Mouse (Mus musculus): ENCODE results near the gene Kif23. TPM values are rescaled to one million over a fixed set of nuclear protein-coding genes. Genes with fewer than 3 reads are reported as not detected.

The Kif23 gene
- polyA plus RNA-seq, 1 experiment from 2014 or later: 140 TPM

- H3K27ac ChIP-seq (ENCODE audit: low read length): peak within 1 kb of the TSS; percentile 91
- peaks cover 39% of the 10 kb centered on the region for H3K36me3 ChIP-seq (ENCODE audit: control insufficient read depth, insufficient read depth, low read length)
- peak within 1 kb of the TSS; percentile 84 for H3K4me2 ChIP-seq (replicated peaks; ENCODE audit: low read depth, low read length)
- H3K4me3 ChIP-seq (ENCODE audit: low read depth, low read length): peak within 1 kb of the TSS; percentile 97
- WGBS: under 1% methylated on average over 70 of the region's 70 CpGs
- H3K9me3 ChIP-seq (ENCODE audit: control insufficient read depth, low read depth, low read length): no peaks in the 10 kb centered on the region
- peak; percentile 95 for ATAC-seq (ENCODE audit: insufficient number of reproducible peaks, insufficient read depth, low FRiP score, low read depth)
- H3K9ac ChIP-seq (replicated peaks; ENCODE audit: low read depth, low read length): peak within 1 kb of the TSS; percentile 92
- H3K27me3 ChIP-seq (ENCODE audit: control insufficient read depth, insufficient read depth, low read length): no peaks in the 10 kb centered on the region
- peaks cover 7% of the 10 kb centered on the region; the same call in 1 of the 2 replicates for H3K4me1 ChIP-seq (ENCODE audit: control insufficient read depth, insufficient read depth, low read length)
Observed at GRCm38 (mm10) chr9:61914203-61914916, 32.2 kb downstream of the Kif23 start, which contains the start of gene Rplp1. Rplp1 (minus strand) TSS chr9:61914542.

GRCm38 (mm10) chr9:61911300-61912128, 35.1 kb downstream of the Kif23 start:
- H3K4me3 ChIP-seq (ENCODE audit: low read depth, low read length): no peak overlapping the region
- no peak overlapping the region for H3K9ac ChIP-seq (replicated peaks; ENCODE audit: low read depth, low read length)
- ATAC-seq (ENCODE audit: insufficient number of reproducible peaks, insufficient read depth, low FRiP score, low read depth): no peak
- H3K4me1 ChIP-seq (ENCODE audit: control insufficient read depth, insufficient read depth, low read length): peaks cover 7% of the 10 kb centered on the region; the same call in 1 of the 2 replicates
- H3K9me3 ChIP-seq (ENCODE audit: control insufficient read depth, low read depth, low read length): no peaks in the 10 kb centered on the region
- peaks cover 20% of the 10 kb centered on the region; the same call in 1 of the 2 replicates for H3K36me3 ChIP-seq (ENCODE audit: control insufficient read depth, insufficient read depth, low read length)
- H3K4me2 ChIP-seq (replicated peaks; ENCODE audit: low read depth, low read length): no peak overlapping the region
- H3K27me3 ChIP-seq (ENCODE audit: control insufficient read depth, insufficient read depth, low read length): no peaks in the 10 kb centered on the region
- no peak overlapping the region for H3K27ac ChIP-seq (ENCODE audit: low read length)
- 61% methylated on average over 6 of the region's 6 CpGs for WGBS

DNA sequence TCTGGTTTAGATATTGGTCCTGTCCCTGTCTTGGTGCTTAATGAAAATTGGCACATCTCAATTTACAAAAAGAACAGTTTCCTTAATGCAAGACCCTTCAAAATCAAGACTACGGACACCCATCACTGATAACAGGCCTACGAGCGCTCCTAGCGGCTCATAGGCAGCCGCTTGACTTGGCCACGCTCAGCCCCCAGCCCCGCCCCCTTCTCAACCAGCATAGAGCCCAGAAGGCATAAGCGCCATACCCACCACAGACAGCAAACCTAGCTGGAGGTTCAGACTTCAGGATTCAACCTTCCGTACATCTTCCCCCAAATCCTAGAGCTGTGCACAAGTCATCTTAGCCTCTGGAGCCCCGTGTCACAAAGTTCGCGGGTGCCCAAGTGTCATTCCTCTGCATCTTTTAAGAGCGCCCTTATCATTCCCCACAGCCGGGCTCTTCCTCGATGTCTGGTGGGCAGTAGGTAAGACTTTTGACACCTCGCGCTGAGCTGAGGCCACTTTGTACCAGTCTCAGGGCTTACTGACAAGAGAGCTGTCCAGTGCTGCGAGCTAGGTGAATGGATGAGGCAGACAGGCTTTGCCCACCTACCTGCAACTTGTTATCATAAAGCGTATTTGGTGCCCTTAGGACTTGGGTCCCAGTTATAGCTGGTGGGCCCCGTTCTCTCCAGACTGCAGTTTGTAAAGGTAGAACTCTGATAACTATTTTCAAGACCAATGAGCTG, 35.9 kb downstream of the Kif23 start:
- H3K36me3 ChIP-seq (ENCODE audit: control insufficient read depth, insufficient read depth, low read length): peaks cover 20% of the 10 kb centered on the region; the same call in 1 of the 2 replicates
- no peak for ATAC-seq (ENCODE audit: insufficient number of reproducible peaks, insufficient read depth, low FRiP score, low read depth)
- H3K27me3 ChIP-seq (ENCODE audit: control insufficient read depth, insufficient read depth, low read length): no peaks in the 10 kb centered on the region
- H3K9ac ChIP-seq (replicated peaks; ENCODE audit: low read depth, low read length): no peak overlapping the region
- WGBS: 41% methylated on average over 20 of the region's 20 CpGs
- H3K4me1 ChIP-seq (ENCODE audit: control insufficient read depth, insufficient read depth, low read length): peaks cover 7% of the 10 kb centered on the region; the same call in 1 of the 2 replicates
- H3K9me3 ChIP-seq (ENCODE audit: control insufficient read depth, low read depth, low read length): no peaks in the 10 kb centered on the region
- H3K4me2 ChIP-seq (replicated peaks; ENCODE audit: low read depth, low read length): no peak overlapping the region
- H3K4me3 ChIP-seq (ENCODE audit: low read depth, low read length): no peak overlapping the region
- no peak overlapping the region for H3K27ac ChIP-seq (ENCODE audit: low read length)

GRCm38 (mm10) chr9:61909633-61910032, 36.9 kb downstream of the Kif23 start:
- no peak overlapping the region for H3K4me3 ChIP-seq (ENCODE audit: low read depth, low read length)
- H3K36me3 ChIP-seq (ENCODE audit: control insufficient read depth, insufficient read depth, low read length): peaks cover 20% of the 10 kb centered on the region; the same call in 1 of the 2 replicates
- no peak overlapping the region for H3K4me2 ChIP-seq (replicated peaks; ENCODE audit: low read depth, low read length)
- H3K27me3 ChIP-seq (ENCODE audit: control insufficient read depth, insufficient read depth, low read length): no peaks in the 10 kb centered on the region
- no peak for ATAC-seq (ENCODE audit: insufficient number of reproducible peaks, insufficient read depth, low FRiP score, low read depth)
- H3K27ac ChIP-seq (ENCODE audit: low read length): no peak overlapping the region
- no peaks in the 10 kb centered on the region for H3K9me3 ChIP-seq (ENCODE audit: control insufficient read depth, low read depth, low read length)
- WGBS: 73% methylated on average over 1 of the region's 1 CpGs
- no peak overlapping the region for H3K9ac ChIP-seq (replicated peaks; ENCODE audit: low read depth, low read length)
- peaks cover 14% of the 10 kb centered on the region for H3K4me1 ChIP-seq (ENCODE audit: control insufficient read depth, insufficient read depth, low read length)

DNA sequence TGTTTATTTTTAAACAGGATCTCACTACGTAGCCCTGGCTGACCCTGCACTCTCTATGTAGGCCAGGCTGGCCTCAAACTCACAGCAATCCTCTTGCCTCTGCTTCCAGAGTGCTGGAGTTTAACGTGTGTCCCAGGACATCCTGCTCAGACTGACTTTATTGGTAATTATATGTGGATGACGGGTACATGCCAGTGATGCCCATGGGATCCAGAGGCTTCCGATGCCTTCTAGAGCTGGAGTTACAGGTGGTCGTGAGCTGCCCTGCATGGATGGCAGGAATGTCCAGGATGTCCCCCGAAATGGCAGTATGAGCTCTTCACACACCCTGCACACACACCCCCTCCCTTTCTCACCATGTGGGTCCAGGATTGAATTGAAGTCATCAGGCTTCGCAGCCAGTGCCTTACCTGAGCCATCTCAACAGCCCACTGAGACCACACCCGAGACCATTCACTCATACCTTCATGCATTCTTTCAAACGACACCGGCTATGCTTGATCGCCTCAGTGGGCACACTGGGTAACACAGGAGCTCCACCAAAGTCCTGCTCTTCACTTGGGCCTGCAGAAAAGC, 37.7 kb downstream of the Kif23 start:
- Histone ChIP-seq H3K9ac (replicated peaks; ENCODE audit: low read depth, low read length) (no peak overlapping the region), H3K27me3 (ENCODE audit: control insufficient read depth, insufficient read depth, low read length) (no peaks in the 10 kb centered on the region), H3K9me3 (ENCODE audit: control insufficient read depth, low read depth, low read length) (no peaks in the 10 kb centered on the region), H3K4me3 (ENCODE audit: low read depth, low read length) (no peak overlapping the region), H3K27ac (ENCODE audit: low read length) (no peak overlapping the region), H3K4me1 (ENCODE audit: control insufficient read depth, insufficient read depth, low read length) (peaks cover 20% of the 10 kb centered on the region), H3K4me2 (replicated peaks; ENCODE audit: low read depth, low read length) (no peak overlapping the region), H3K36me3 (ENCODE audit: control insufficient read depth, insufficient read depth, low read length) (peaks cover 20% of the 10 kb centered on the region; the same call in 1 of the 2 replicates)
- WGBS: 91% methylated on average over 11 of the region's 11 CpGs
- no peak for ATAC-seq (ENCODE audit: insufficient number of reproducible peaks, insufficient read depth, low FRiP score, low read depth)

DNA sequence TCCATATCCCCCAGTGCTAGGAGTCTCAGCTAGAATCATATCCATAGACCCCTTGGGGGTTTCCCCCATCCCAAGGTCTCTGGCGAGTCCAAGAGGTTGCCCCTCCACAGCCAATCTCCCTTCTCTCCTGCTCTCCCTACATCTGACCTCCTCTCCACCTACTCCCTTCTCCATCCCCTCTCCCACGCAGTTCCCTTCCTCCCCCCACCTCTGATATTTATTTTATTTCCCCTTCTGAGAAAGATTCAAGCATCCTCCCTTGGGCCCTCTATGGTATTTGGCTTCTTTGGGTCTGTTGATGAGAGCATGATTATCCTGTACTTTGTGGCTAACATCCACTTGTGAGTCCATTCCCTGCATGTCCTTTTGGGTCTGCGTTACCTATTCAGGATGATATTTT, 38.2 kb downstream of the Kif23 start:
- no peak for ATAC-seq (ENCODE audit: insufficient number of reproducible peaks, insufficient read depth, low FRiP score, low read depth)
- no peak overlapping the region for H3K9ac ChIP-seq (replicated peaks; ENCODE audit: low read depth, low read length)
- H3K4me3 ChIP-seq (ENCODE audit: low read depth, low read length): no peak overlapping the region
- H3K4me1 ChIP-seq (ENCODE audit: control insufficient read depth, insufficient read depth, low read length): peaks cover 20% of the 10 kb centered on the region
- H3K27me3 ChIP-seq (ENCODE audit: control insufficient read depth, insufficient read depth, low read length): no peaks in the 10 kb centered on the region
- no peak overlapping the region for H3K4me2 ChIP-seq (replicated peaks; ENCODE audit: low read depth, low read length)
- WGBS: 78% methylated on average over 3 of the region's 3 CpGs
- H3K9me3 ChIP-seq (ENCODE audit: control insufficient read depth, low read depth, low read length): no peaks in the 10 kb centered on the region
- H3K27ac ChIP-seq (ENCODE audit: low read length): no peak overlapping the region
- H3K36me3 ChIP-seq (ENCODE audit: control insufficient read depth, insufficient read depth, low read length): peaks cover 20% of the 10 kb centered on the region; the same call in 1 of the 2 replicates

DNA sequence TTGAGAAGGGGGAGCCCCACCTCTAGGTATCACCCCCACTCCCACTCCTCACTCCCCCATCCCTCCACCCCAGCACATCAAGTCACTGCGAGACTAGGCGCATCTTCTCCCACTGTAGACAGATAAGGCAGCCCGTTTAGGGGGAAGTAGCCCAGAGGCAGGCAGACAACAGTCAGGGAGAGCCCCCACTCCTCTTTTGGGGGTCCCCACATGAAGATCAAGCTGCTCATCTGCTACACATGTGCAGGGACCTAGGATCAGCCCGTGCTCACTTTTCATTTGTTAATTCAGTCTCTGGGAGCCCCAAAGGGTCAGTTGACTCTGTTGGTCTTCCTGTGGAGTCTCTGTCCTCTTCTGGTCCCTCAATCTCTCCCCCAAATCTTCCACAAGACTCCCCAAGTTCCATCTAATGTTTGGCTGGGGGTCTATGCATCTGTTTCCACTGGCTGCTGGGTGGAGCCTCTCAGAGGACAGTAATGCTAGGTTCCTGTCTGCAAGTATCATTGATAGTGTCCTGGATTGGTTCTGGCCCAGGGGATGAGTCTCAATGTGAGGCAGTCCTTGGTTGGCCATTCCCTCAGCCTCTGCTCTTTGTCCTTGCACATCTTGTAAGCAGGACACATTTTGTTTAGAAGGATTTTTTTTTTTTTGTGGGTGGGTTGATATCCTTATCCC, 38.8 kb downstream of the Kif23 start:
- Histone ChIP-seq H3K27ac (ENCODE audit: low read length) (no peak overlapping the region), H3K4me3 (ENCODE audit: low read depth, low read length) (no peak overlapping the region), H3K4me2 (replicated peaks; ENCODE audit: low read depth, low read length) (no peak overlapping the region), H3K27me3 (ENCODE audit: control insufficient read depth, insufficient read depth, low read length) (no peaks in the 10 kb centered on the region), H3K4me1 (ENCODE audit: control insufficient read depth, insufficient read depth, low read length) (peaks cover 19% of the 10 kb centered on the region), H3K9ac (replicated peaks; ENCODE audit: low read depth, low read length) (no peak overlapping the region), H3K9me3 (ENCODE audit: control insufficient read depth, low read depth, low read length) (no peaks in the 10 kb centered on the region), H3K36me3 (ENCODE audit: control insufficient read depth, insufficient read depth, low read length) (peaks cover 14% of the 10 kb centered on the region; the same call in 1 of the 2 replicates)
- no peak for ATAC-seq (ENCODE audit: insufficient number of reproducible peaks, insufficient read depth, low FRiP score, low read depth)
- 86% methylated on average over 4 of the region's 4 CpGs for WGBS

Measured in stomach, embryonic 14.5 days (tissue).